11 mouse cellular contexts compared by ENCODE assay signal in the genomic region with DNA sequence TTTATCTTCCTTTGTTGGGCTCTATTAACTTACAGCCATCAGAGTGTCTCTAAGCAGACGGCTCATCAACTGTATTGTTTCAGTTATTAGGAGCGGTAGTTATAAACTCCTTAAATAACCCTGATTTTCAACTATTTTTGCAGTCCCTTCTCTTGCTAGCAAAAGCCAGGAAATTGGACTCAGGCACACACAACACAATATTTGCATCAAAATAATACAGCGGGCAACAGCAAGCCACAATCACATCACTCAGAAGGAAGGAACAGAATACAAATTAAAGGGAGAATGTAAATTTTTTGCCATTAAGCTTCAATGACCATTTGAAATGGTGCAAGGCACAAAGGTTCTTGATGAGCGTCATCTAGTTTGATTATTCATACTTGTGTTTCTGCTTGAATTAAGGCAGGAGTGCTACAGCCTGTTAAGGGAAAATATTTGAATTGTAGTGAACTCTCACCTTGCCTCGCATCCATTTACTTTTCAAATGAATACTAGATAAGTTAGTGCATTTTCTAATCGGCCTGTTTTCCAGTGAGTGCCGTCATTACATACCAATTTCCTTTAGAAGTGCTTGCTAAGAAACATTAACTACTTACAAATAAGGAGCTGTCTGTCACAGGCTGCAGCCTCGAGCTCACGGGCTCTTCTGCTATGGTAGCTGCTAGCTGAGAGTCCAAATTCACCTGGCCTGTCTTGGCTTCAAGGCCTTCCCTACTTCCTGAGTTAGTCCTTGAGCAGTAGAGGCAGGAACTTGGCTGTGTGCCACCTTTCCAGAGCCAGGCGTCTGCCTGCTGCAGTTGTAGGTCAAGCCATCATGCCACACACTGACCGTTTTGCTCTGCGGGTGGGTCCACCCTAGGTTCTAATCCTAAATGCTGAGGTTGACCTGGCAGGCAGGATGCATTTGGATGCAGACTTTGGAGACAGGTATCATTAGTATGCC.
A peak's percentile ranks its signal among the peaks of the same experiment; 100 is the strongest.
DNase-seq lines count a peak whose midpoint lies in the region; ATAC-seq lines count a peak whose summit lies in the region.
"Had no signal": no experiment of that assay in that cellular context is flagged by ENCODE, and none has a peak within 500 bp of the region (broad histone marks: within the 10 kb centered on the region; RNA-seq: fewer than 3 reads in every experiment).

No protein-coding gene starts in this region.

- no peak overlapping the region for H3K9ac ChIP-seq in kidney, embryonic 16.5 days (replicated peaks; ENCODE audit: low read length)
- no peak overlapping the region for H3K9ac ChIP-seq in liver, embryonic 11.5 days (ENCODE audit: low read depth, low read length)
- H3K9ac ChIP-seq: liver, postnatal 0 days had no signal

- H3K4me2 ChIP-seq in kidney, embryonic 16.5 days (replicated peaks; ENCODE audit: low read depth, low read length) = no peak overlapping the region
- H3K4me2 ChIP-seq in liver, embryonic 11.5 days = no peak overlapping the region

- H3K4me1 ChIP-seq in kidney, embryonic 16.5 days (ENCODE audit: insufficient read depth, low read length) = no peaks in the 10 kb centered on the region
- H3K4me1 ChIP-seq in liver, embryonic 11.5 days (replicated peaks; ENCODE audit: control insufficient read depth, insufficient read depth, low read length) = no peaks in the 10 kb centered on the region

- H3K9me3 ChIP-seq in kidney, embryonic 16.5 days (ENCODE audit: low read length) = no peaks in the 10 kb centered on the region
- H3K9me3 ChIP-seq in liver, embryonic 11.5 days (ENCODE audit: control insufficient read depth, low read length) = no peaks in the 10 kb centered on the region
- H3K9me3 ChIP-seq: limb, embryonic 10.5 days had no signal

- H3K27ac ChIP-seq in kidney, embryonic 16.5 days (ENCODE audit: low read length) = no peak overlapping the region
- no peak overlapping the region for H3K27ac ChIP-seq in liver, embryonic 11.5 days (ENCODE audit: low read depth, low read length)
- H3K27ac ChIP-seq: limb, embryonic 10.5 days had no signal

- no peak overlapping the region for H3K4me3 ChIP-seq in kidney, embryonic 16.5 days (ENCODE audit: low read length)
- H3K4me3 ChIP-seq in liver, embryonic 11.5 days (ENCODE audit: low read depth, low read length) = no peak overlapping the region
- H3K4me3 ChIP-seq: limb, embryonic 10.5 days had no signal

- no peak for ATAC-seq in kidney, embryonic 16.5 days (ENCODE audit: low FRiP score, low TSS enrichment)
- no peak for ATAC-seq in liver, embryonic 11.5 days (replicated peaks; ENCODE audit: low FRiP score)
- ATAC-seq: liver, postnatal 0 days had no signal

- no peaks in the 10 kb centered on the region for H3K36me3 ChIP-seq in kidney, embryonic 16.5 days (ENCODE audit: insufficient read depth, low read length)
- no peaks in the 10 kb centered on the region for H3K36me3 ChIP-seq in liver, embryonic 11.5 days (ENCODE audit: control insufficient read depth, insufficient read depth, low read length)
- H3K36me3 ChIP-seq: limb, embryonic 10.5 days had no signal

- no peaks in the 10 kb centered on the region for H3K27me3 ChIP-seq in kidney, embryonic 16.5 days (ENCODE audit: insufficient read depth, low read length)
- H3K27me3 ChIP-seq in liver, embryonic 11.5 days (replicated peaks; ENCODE audit: control insufficient read depth, insufficient read depth, low read length) = no peaks in the 10 kb centered on the region

- WGBS in kidney, embryonic 16.5 days = 66% methylated on average over 12 of the region's 12 CpGs
- WGBS in liver, embryonic 11.5 days = 77% methylated on average over 12 of the region's 12 CpGs

- DNase-seq in kidney, adult 18-20 months = peak; percentile 17
- peak; percentile 22 for DNase-seq in adrenal gland, postnatal 10 days
- DNase-seq in adrenal gland, postnatal 36 days = peak; percentile 36
- peak; percentile 14 to 40 for DNase-seq in kidney, postnatal 36 days
- DNase-seq in liver, embryonic 11.5 days (ENCODE audit: low spot score) = no peak
- DNase-seq in urinary bladder, adult 2 months (ENCODE audit: low spot score) = no peak
- DNase-seq: gastrocnemius, postnatal 36 days; liver, postnatal 0 days; thymus, postnatal 14 days had no signal

Comparison
In these comparisons a context has a peak if more than half of its experiments do, and no peak if none do; other contexts are left out.
1. DNase-seq: peak in kidney, adult 18-20 months (single experiment), adrenal gland, postnatal 10 days (single experiment), adrenal gland, postnatal 36 days (2 of 2) and kidney, postnatal 36 days (2 of 2); none in liver, embryonic 11.5 days (single experiment) and urinary bladder, adult 2 months (single experiment).